Mouse (Mus musculus): ENCODE data around the gene Rtp2. TPM values are rescaled to one million over a fixed set of nuclear protein-coding genes. Genes with fewer than 3 reads are reported as not detected.

Gene Rtp2
- polyA plus RNA-seq, 1 experiment from 2014 or later = not detected

DNA sequence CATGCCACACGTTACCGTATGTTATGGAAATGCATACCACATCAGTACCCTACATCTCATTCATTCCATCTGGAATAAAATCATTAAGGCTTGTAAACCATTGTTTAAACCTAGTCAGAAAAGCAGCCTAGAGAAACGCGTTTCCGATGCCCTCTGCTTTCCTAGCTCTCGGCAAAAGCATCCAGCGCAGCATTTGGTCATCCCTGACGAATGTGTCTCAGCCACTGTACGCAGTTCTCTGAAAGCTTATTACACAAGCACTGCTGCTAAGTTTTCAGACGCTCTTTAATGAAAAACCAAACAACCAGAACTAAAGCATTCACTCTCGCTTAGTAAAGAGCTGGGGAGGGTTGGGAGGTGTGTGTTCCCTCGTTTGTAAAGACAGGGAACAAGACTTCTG is 47.1 kb downstream of the Rtp2 start:
- 50% methylated on average over 12 of the region's 12 CpGs for WGBS
- ATAC-seq = no peak
- Histone ChIP-seq H3K27me3 (replicated peaks; ENCODE audit: control insufficient read depth, insufficient read depth, low read length) (peaks cover 4% of the 10 kb centered on the region; the same call in 1 of the 2 replicates), H3K27ac (ENCODE audit: low read depth, low read length) (no peak overlapping the region), H3K9me3 (ENCODE audit: control insufficient read depth, low read length) (no peaks in the 10 kb centered on the region), H3K9ac (ENCODE audit: low read depth, low read length) (no peak overlapping the region), H3K4me2 (ENCODE audit: low read length) (peak overlapping the region; percentile 1; the same call in 1 of the 2 replicates), H3K36me3 (ENCODE audit: control insufficient read depth, insufficient read depth, low read length) (no peaks in the 10 kb centered on the region), H3K4me3 (ENCODE audit: low read length) (no peak overlapping the region), H3K4me1 (ENCODE audit: control insufficient read depth, insufficient read depth, low read depth, low read length) (0 out of 2 replicates have a peak, but pooled peaks cover under 1% of the 10 kb centered on the region)

Other genes with a start within 250 kb of the Rtp2 start
- 295 and 377 TPM in 2 replicates for gene Sst, start 41.4 kb downstream of the Rtp2 start, polyA plus RNA-seq (2015; fragmentation: Nextera tagmentation; extraction: Ambion mirVana)
- not detected in 2 replicates for gene Gm37419, start 56.1 kb upstream of the Rtp2 start, polyA plus RNA-seq (2015; fragmentation: Nextera tagmentation; extraction: Ambion mirVana)
- gene Bcl6, start 56.5 kb upstream of the Rtp2 start, polyA plus RNA-seq (2015; fragmentation: Nextera tagmentation; extraction: Ambion mirVana) = 0.76 and 0.79 TPM in 2 replicates